16 mouse cellular contexts compared by ENCODE assay signal in genomic region chr6:30551193-30551515, GRCm38 (mm10). TPM values are rescaled to one million over a fixed set of nuclear protein-coding genes. Genes with fewer than 3 reads are reported as not detected.
DNase-seq lines count a peak whose midpoint lies in the region; ATAC-seq and TF ChIP-seq lines count a peak whose summit lies in the region.
"Had no signal": no experiment of that assay in that cellular context is flagged by ENCODE, and none has a peak within 500 bp of the region (broad histone marks: within the 10 kb centered on the region; RNA-seq: fewer than 3 reads in every experiment).

No protein-coding gene starts in this region.

- peak overlapping the region; percentile 61; the same call in 1 of the 2 replicates for H3K27ac ChIP-seq in layer of hippocampus, adult 2 months
- peak overlapping the region; percentile 88 for H3K27ac ChIP-seq in forebrain, embryonic 12.5 days
- peak overlapping the region; percentile 18; the same call in 1 of the 2 replicates for H3K27ac ChIP-seq in limb, embryonic 11.5 days (replicated peaks; ENCODE audit: low read depth, low read length)
- H3K27ac ChIP-seq in neural tube, embryonic 15.5 days (replicated peaks): peak overlapping the region; percentile 82

- no peak for TF ChIP-seq CTCF in layer of hippocampus, adult 2 months (conservative IDR thresholded peaks at IDR 0.05)

- no peaks in the 10 kb centered on the region for H3K36me3 ChIP-seq in forebrain, embryonic 12.5 days (replicated peaks)
- no peaks in the 10 kb centered on the region for H3K36me3 ChIP-seq in limb, embryonic 11.5 days (ENCODE audit: control insufficient read depth, insufficient read depth, low read length)
- no peaks in the 10 kb centered on the region for H3K36me3 ChIP-seq in neural tube, embryonic 15.5 days

- no peak for DNase-seq in layer of hippocampus, adult 2 months (ENCODE audit: low spot score in 2 of 2)
- no peak for DNase-seq in layer of hippocampus, postnatal 25 days (ENCODE audit: extremely low spot score in 1 of 2, low spot score in 1 of 2)
- DNase-seq in limb, embryonic 11.5 days (ENCODE audit: low spot score): no peak
- DNase-seq in right cerebral cortex, postnatal 25 days: no peak
- DNase-seq in cerebellum, adult 8-10 months: no peak
- DNase-seq: cerebellum, adult 9-10 months; gastrocnemius, postnatal 10 days; lung, adult 18-20 months; spleen, adult 18-20 months had no signal

- no peaks in the 10 kb centered on the region for H3K27me3 ChIP-seq in forebrain, embryonic 12.5 days
- H3K27me3 ChIP-seq in limb, embryonic 11.5 days (ENCODE audit: control insufficient read depth, insufficient read depth, low read length): no peaks in the 10 kb centered on the region
- H3K27me3 ChIP-seq in neural tube, embryonic 15.5 days (replicated peaks): no peaks in the 10 kb centered on the region

- peaks cover 61% of the 10 kb centered on the region for H3K4me1 ChIP-seq in forebrain, embryonic 12.5 days
- peaks cover 58% of the 10 kb centered on the region for H3K4me1 ChIP-seq in limb, embryonic 11.5 days (ENCODE audit: control insufficient read depth, insufficient read depth, low read length)
- H3K4me1 ChIP-seq in neural tube, embryonic 15.5 days: peaks cover 45% of the 10 kb centered on the region

- peak; percentile 37; the same call in 1 of the 2 replicates for ATAC-seq in forebrain, embryonic 12.5 days (ENCODE audit: low FRiP score)
- no peak for ATAC-seq in limb, embryonic 11.5 days (ENCODE audit: insufficient number of reproducible peaks, low FRiP score, low TSS enrichment, low read depth)
- no peak for ATAC-seq in neural tube, embryonic 15.5 days (ENCODE audit: low FRiP score)
- ATAC-seq: CD4-positive, CD25-positive, alpha-beta regulatory T cell, adult 4 months had no signal

- H3K9ac ChIP-seq in forebrain, embryonic 12.5 days: no peak overlapping the region
- H3K9ac ChIP-seq in limb, embryonic 11.5 days (ENCODE audit: low read length): no peak overlapping the region
- no peak overlapping the region for H3K9ac ChIP-seq in neural tube, embryonic 15.5 days (replicated peaks)

- H3K4me2 ChIP-seq in forebrain, embryonic 12.5 days: no peak overlapping the region
- H3K4me2 ChIP-seq in limb, embryonic 11.5 days (ENCODE audit: low read depth, severe bottlenecking): no peak overlapping the region
- H3K4me2 ChIP-seq in neural tube, embryonic 15.5 days: no peak overlapping the region

- no peak overlapping the region for H3K4me3 ChIP-seq in layer of hippocampus, adult 2 months
- no peak overlapping the region for H3K4me3 ChIP-seq in forebrain, embryonic 12.5 days (replicated peaks)
- no peak overlapping the region for H3K4me3 ChIP-seq in limb, embryonic 11.5 days (ENCODE audit: low read depth, low read length)
- H3K4me3 ChIP-seq in neural tube, embryonic 15.5 days (replicated peaks): no peak overlapping the region

- no peaks in the 10 kb centered on the region for H3K9me3 ChIP-seq in forebrain, embryonic 12.5 days
- no peaks in the 10 kb centered on the region for H3K9me3 ChIP-seq in limb, embryonic 11.5 days (ENCODE audit: control insufficient read depth, low read length)
- no peaks in the 10 kb centered on the region for H3K9me3 ChIP-seq in neural tube, embryonic 15.5 days (replicated peaks)

RNA-seq across cellular contexts. Expression of gene Cpa2, which starts 9.8 kb away (rescaled TPM):
- total RNA-seq in layer of hippocampus, adult 2 months (2021): under 1 TPM in 1 of 2 experiments, not detected in 1; 0.64 TPM
- 1 to 10 TPM; 1.2 to 1.4 TPM for total RNA-seq in layer of hippocampus, postnatal 25 days (2021)
- polyA plus RNA-seq in forebrain, embryonic 12.5 days (2016; fragmentation: Nextera tagmentation; extraction: Ambion mirVana): 4.6 and 7.0 TPM in 2 replicates
- polyA plus RNA-seq in limb, embryonic 11.5 days (2014; fragmentation: Nextera tagmentation; extraction: Ambion mirVana): 89.6 and 94.4 TPM in 2 replicates
- 11.3 and 20.3 TPM in 2 replicates for polyA plus RNA-seq in neural tube, embryonic 15.5 days (2015; fragmentation: Nextera tagmentation; extraction: Ambion mirVana)
- total RNA-seq: megakaryocyte progenitor cell, adult 5-6 weeks had no signal

RNA-seq across cellular contexts. Expression of gene Cpa4, which starts 17.0 kb away (rescaled TPM):
- total RNA-seq in layer of hippocampus, adult 2 months (2021): not detected
- total RNA-seq in layer of hippocampus, postnatal 25 days (2021): not detected
- polyA plus RNA-seq in forebrain, embryonic 12.5 days (2016; fragmentation: Nextera tagmentation; extraction: Ambion mirVana): 4.7 and 5.2 TPM in 2 replicates
- polyA plus RNA-seq in limb, embryonic 11.5 days (2014; fragmentation: Nextera tagmentation; extraction: Ambion mirVana): 1.6 and 1.7 TPM in 2 replicates
- polyA plus RNA-seq in neural tube, embryonic 15.5 days (2015; fragmentation: Nextera tagmentation; extraction: Ambion mirVana): 0.54 and 0.75 TPM in 2 replicates
- total RNA-seq: megakaryocyte progenitor cell, adult 5-6 weeks had no signal
- polyA plus RNA-seq: CD4-positive, CD25-positive, alpha-beta regulatory T cell, adult 4 months; thymus, postnatal 0 days had no signal

RNA-seq across cellular contexts. Expression of gene Ssmem1, which starts 41.5 kb away (rescaled TPM):
- total RNA-seq in layer of hippocampus, adult 2 months (2021): 1 to 10 TPM in 1 of 2 experiments, under 1 TPM in 1; 0.32 to 1.3 TPM
- total RNA-seq in layer of hippocampus, postnatal 25 days (2021): 1 to 10 TPM in 1 of 2 experiments, under 1 TPM in 1; 0.37 to 1.2 TPM
- polyA plus RNA-seq in forebrain, embryonic 12.5 days (2016; fragmentation: Nextera tagmentation; extraction: Ambion mirVana): 0.29 and 0.42 TPM in 2 replicates
- 0.17 and 0.28 TPM in 2 replicates for polyA plus RNA-seq in limb, embryonic 11.5 days (2014; fragmentation: Nextera tagmentation; extraction: Ambion mirVana)
- not detected in 2 replicates for polyA plus RNA-seq in neural tube, embryonic 15.5 days (2015; fragmentation: Nextera tagmentation; extraction: Ambion mirVana)
- total RNA-seq: megakaryocyte progenitor cell, adult 5-6 weeks had no signal
- polyA plus RNA-seq: CD4-positive, CD25-positive, alpha-beta regulatory T cell, adult 4 months had no signal

RNA-seq across cellular contexts. Expression of gene Tmem209, which starts 41.6 kb away (rescaled TPM):
- total RNA-seq in layer of hippocampus, adult 2 months (2021): 10 to 100 TPM; 19.5 to 23.0 TPM
- total RNA-seq in layer of hippocampus, postnatal 25 days (2021): 10 to 100 TPM; 15.8 to 20.7 TPM
- polyA plus RNA-seq in forebrain, embryonic 12.5 days (2016; fragmentation: Nextera tagmentation; extraction: Ambion mirVana): 48.1 and 49.4 TPM in 2 replicates
- 44.5 and 50.0 TPM in 2 replicates for polyA plus RNA-seq in limb, embryonic 11.5 days (2014; fragmentation: Nextera tagmentation; extraction: Ambion mirVana)
- 21.1 and 29.6 TPM in 2 replicates for polyA plus RNA-seq in neural tube, embryonic 15.5 days (2015; fragmentation: Nextera tagmentation; extraction: Ambion mirVana)

RNA-seq across cellular contexts. Expression of gene Cpa5, which starts 59.7 kb away (rescaled TPM):
- not detected for total RNA-seq in layer of hippocampus, adult 2 months (2021)
- not detected for total RNA-seq in layer of hippocampus, postnatal 25 days (2021)
- 0.21 and 0.24 TPM in 2 replicates for polyA plus RNA-seq in forebrain, embryonic 12.5 days (2016; fragmentation: Nextera tagmentation; extraction: Ambion mirVana)
- 0.33 and 0.55 TPM in 2 replicates for polyA plus RNA-seq in limb, embryonic 11.5 days (2014; fragmentation: Nextera tagmentation; extraction: Ambion mirVana)
- 0.11 TPM in 1 of 2 replicates, not detected in the other for polyA plus RNA-seq in neural tube, embryonic 15.5 days (2015; fragmentation: Nextera tagmentation; extraction: Ambion mirVana)
- total RNA-seq: adrenal gland, postnatal 4 days; left cerebral cortex, postnatal 10 days; megakaryocyte progenitor cell, adult 5-6 weeks had no signal
- polyA plus RNA-seq: CD4-positive, CD25-positive, alpha-beta regulatory T cell, adult 4 months; thymus, postnatal 0 days had no signal

Comparison
In these comparisons a context has a peak if more than half of its experiments do, and no peak if none do; other contexts are left out.
1. H3K27ac ChIP-seq: peak in every context shown above with its lines; median percentile 88 in forebrain, embryonic 12.5 days; 82 in neural tube, embryonic 15.5 days; 61 in layer of hippocampus, adult 2 months; 18 in limb, embryonic 11.5 days.